Mouse (Mus musculus) limb, embryonic 14.5 days (tissue): ENCODE measurements around the gene Ick. TPM values are rescaled to one million over a fixed set of nuclear protein-coding genes. Genes with fewer than 3 reads are reported as not detected.

Experiments used
- ATAC-seq: fragments of 200-750 bp; cut with Nextera tagmentation; 2 replicates; pipeline ENCODE4 v1.8.0; 2017; ENCODE audit warnings: low read depth, moderate number of reproducible peaks, moderate TSS enrichment; ENCODE audit not compliant: low FRiP score
- DNase-seq: peaks from one replicate; pipeline ENCODE4 v3.0.0-alpha.2; 2015; ENCODE audit warnings: low spot score
- H3K27ac ChIP-seq: fragments of 300-500 bp; sonication (generic); replicated peaks from 2 replicates; pipeline ENCODE4 v1.5.1; 2014; ENCODE audit warnings: low read depth, mild to moderate bottlenecking, low read length, moderate library complexity, mixed read lengths
- H3K27me3 ChIP-seq: fragments of 300-500 bp; sonication (generic); 2 replicates; pipeline ENCODE4 v1.6.1; 2014; ENCODE audit warnings: low read length, mixed read lengths; ENCODE audit not compliant: control insufficient read depth, insufficient read depth
- H3K36me3 ChIP-seq: fragments of 300-500 bp; sonication (generic); 2 replicates; pipeline ENCODE4 v1.6.1; 2014; ENCODE audit warnings: mild to moderate bottlenecking, low read length, moderate library complexity, mixed read lengths; ENCODE audit not compliant: control insufficient read depth, insufficient read depth
- H3K4me1 ChIP-seq: fragments of 300-500 bp; sonication (generic); 2 replicates; pipeline ENCODE4 v1.6.1; 2014; ENCODE audit warnings: antibody characterized with exemption, low read length, mixed read lengths; ENCODE audit not compliant: control insufficient read depth, insufficient read depth
- H3K4me2 ChIP-seq: fragments of 300-500 bp; sonication (generic); replicated peaks from 2 replicates; pipeline ENCODE4 v1.6.1; 2014; ENCODE audit warnings: low read depth, mild to moderate bottlenecking, low read length, moderate library complexity; ENCODE audit not compliant: severe bottlenecking
- H3K4me3 ChIP-seq: fragments of 300-500 bp; sonication (generic); replicated peaks from 2 replicates; pipeline ENCODE4 v1.5.1; 2014; ENCODE audit warnings: low read length
- H3K9ac ChIP-seq: fragments of 300-500 bp; sonication (generic); 2 replicates; pipeline ENCODE4 v1.6.1; 2014; ENCODE audit warnings: mild to moderate bottlenecking, low read depth, low read length, moderate library complexity; ENCODE audit not compliant: severe bottlenecking
- H3K9me3 ChIP-seq: fragments of 300-500 bp; sonication (generic); 2 replicates; pipeline ENCODE4 v1.6.1; 2016; ENCODE audit warnings: low read length; ENCODE audit not compliant: control insufficient read depth
- POLR2A ChIP-seq: fragments of 200-500 bp; IDR thresholded peaks from 2 replicates; pipeline ENCODE4 v1.8.0; 2012; ENCODE audit warnings: inconsistent platforms, mild to moderate bottlenecking, moderate library complexity, borderline replicate concordance; ENCODE audit not compliant: insufficient read depth, insufficient read length; ENCODE audit errors: extremely low read depth
- WGBS: fragments of 180-500 bp; shearing (Covaris S2); extraction: QIAGEN DNeasy Blood & Tissue Kit; methylation state at CpG from one replicate; pipeline ENCODE4 v1.1.7; 2014; 5-methylcytosine and 5-hydroxymethylcytosine counted together
- polyA plus RNA-seq, 2 experiments: library from polyadenylated mRNA; depleted of rRNA in 1 of 2; stranded (reverse) in 1 of 2; unstranded in 1 of 2; fragments of >200 nt; fragmentation: Nextera tagmentation in 1 of 2; extraction: Ambion mirVana in 1 of 2; gene quantifications; 2 replicates each; pipeline versions ENCODE4 v1.2.1 to v1.2.3; 2012 to 2014

The Ick gene
- polyA plus RNA-seq, 2 experiments, result 25.4 to 31.0 TPM

DNA sequence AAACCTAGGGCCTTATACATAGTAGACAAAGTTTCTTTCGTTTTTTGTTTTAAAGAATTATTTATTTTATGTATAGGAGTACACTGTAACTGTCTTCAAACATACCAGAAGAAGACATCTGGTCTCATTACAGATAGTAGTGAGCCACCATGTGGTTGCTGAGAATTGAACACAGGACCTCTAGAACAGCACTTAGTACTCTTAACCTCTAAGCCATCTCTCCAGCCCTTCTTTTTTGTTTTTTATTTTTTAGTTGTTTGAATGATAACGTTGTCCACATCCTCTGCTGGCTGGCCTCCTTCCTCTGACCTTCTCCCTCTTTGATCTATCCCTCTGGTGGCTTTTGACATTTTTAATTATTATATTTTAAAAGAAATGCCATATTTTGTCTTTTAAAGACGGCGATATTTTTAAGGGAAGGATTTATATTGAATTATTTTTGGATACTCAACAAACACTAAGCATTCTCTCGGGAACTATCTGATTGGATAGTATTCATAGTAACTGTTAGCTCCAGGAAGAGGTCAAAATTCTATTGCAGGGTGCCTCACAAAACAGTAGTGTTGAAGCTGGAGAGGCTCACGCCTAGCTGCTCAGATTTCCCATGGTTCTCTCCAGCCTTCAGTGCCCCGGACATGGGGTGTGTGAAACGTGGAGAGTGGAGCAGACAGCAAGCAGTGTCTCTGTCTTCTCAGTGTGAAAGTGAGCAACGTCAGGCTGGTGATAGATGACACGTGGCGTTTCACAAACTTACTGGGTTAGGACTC, 45.4 kb downstream of the Ick start:
- no peak overlapping the region for H3K4me2 ChIP-seq
- H3K4me1 ChIP-seq, result no peaks in the 10 kb centered on the region
- no peak overlapping the region for H3K4me3 ChIP-seq
- no peaks in the 10 kb centered on the region for H3K27me3 ChIP-seq
- DNase-seq (no peak), ATAC-seq (no peak)
- WGBS, result 84% methylated on average over 11 of the region's 11 CpGs
- no peaks in the 10 kb centered on the region for H3K9me3 ChIP-seq
- H3K27ac ChIP-seq, result no peak overlapping the region
- no peak for TF ChIP-seq POLR2A
- no peak overlapping the region for H3K9ac ChIP-seq
- peaks cover 68% of the 10 kb centered on the region for H3K36me3 ChIP-seq

DNA sequence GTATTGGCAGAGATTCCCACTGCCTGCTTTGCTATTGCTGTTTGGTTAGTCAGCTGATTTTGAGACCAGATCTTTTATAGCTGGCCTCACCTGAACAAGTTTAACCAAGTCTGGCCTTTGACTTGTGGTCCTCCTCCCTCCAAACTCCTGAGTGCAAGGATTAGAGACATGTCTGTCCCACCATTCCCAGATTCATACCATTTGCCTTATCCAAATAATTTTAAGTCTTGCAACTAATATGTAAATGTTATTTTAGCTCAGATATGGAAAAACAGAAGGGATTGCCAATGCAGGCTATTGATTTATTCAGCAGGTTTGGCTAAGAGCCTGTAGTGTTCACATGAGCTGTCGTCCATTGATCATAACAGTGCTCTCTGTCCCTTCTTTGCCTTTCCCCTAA, 48.2 kb downstream of the Ick start:
- Histone ChIP-seq H3K36me3 (peaks cover 79% of the 10 kb centered on the region), H3K4me2 (no peak overlapping the region), H3K27me3 (no peaks in the 10 kb centered on the region), H3K9me3 (no peaks in the 10 kb centered on the region), H3K4me3 (no peak overlapping the region), H3K4me1 (no peaks in the 10 kb centered on the region), H3K27ac (no peak overlapping the region), H3K9ac (no peak overlapping the region)
- DNase-seq (no peak), ATAC-seq (no peak)
- WGBS, result 100% methylated on average over 1 of the region's 1 CpGs
- no peak for TF ChIP-seq POLR2A

DNA sequence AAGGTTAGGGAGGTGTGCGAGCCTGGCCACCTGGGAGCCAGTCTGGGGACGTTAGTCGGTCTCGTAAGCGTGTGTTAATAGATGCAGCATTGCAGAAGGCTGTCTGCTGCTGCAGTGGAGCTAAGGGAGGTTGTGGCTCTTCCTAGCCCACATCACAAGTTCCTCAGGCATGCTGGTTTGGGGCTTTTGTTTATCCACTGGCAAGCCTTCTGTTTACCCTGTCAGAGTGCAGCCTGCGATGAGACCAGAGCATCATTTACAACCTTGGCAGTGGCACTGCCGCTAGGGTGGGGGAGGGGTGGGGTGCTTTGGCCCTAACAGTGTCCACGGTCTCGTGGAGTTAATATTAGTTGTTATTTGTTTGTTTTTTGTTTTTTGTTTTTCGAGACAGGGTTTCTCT, 54.3 kb downstream of the Ick start:
- 66% methylated on average over 10 of the region's 10 CpGs for WGBS
- TF ChIP-seq POLR2A, result no peak
- Histone ChIP-seq H3K9me3 (no peaks in the 10 kb centered on the region), H3K27ac (no peak overlapping the region), H3K4me2 (no peak overlapping the region), H3K36me3 (peaks cover 84% of the 10 kb centered on the region), H3K4me3 (no peak overlapping the region), H3K9ac (no peak overlapping the region), H3K4me1 (no peaks in the 10 kb centered on the region), H3K27me3 (no peaks in the 10 kb centered on the region)
- ATAC-seq (no peak), DNase-seq (no peak)

DNA sequence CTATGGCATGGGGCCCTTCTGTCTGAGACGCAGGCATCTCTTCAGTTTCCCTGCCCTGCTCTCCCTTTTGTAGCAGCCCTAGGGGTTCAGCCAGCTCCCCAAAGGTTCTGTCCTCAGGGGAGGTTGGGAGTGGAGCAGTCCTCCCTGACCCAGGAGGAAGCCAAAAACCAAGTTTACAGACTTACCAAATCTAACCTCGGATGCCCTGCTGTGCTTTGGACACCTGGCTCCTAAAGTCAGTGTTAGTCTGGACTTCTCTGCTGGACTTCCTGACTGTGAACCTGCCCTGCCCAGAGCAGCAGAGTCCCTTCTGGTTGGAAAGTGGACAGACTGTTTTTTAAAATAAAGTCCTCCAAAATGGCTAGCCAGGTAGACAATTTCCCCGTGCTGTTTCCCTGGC, 55.7 kb downstream of the Ick start:
- Histone ChIP-seq H3K36me3 (peaks cover 82% of the 10 kb centered on the region), H3K9me3 (no peaks in the 10 kb centered on the region), H3K4me1 (no peaks in the 10 kb centered on the region), H3K9ac (no peak overlapping the region), H3K27ac (no peak overlapping the region), H3K27me3 (no peaks in the 10 kb centered on the region), H3K4me2 (no peak overlapping the region), H3K4me3 (no peak overlapping the region)
- DNase-seq (no peak), ATAC-seq (no peak)
- WGBS, result 91% methylated on average over 3 of the region's 3 CpGs
- TF ChIP-seq POLR2A, result no peak

DNA sequence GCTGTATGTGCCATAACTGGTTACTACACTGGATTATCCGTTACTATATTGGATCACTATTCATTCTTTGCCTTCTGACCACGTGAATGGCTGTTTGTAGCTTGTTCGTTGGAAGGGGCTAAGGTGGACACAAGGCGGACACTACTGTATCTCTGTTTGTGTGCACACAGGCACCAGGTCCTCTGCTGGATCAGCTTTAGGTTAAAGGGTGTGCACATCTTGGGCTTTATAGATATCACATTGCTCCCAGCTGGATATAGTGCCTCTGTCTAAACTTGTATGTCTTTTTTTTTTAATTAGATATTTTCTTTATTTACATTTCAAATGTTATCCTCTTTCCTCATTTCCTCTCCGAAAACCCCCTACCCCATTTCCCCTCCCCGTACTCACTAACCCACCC, 56.5 kb downstream of the Ick start:
- H3K27me3 ChIP-seq, result no peaks in the 10 kb centered on the region
- H3K4me2 ChIP-seq, result no peak overlapping the region
- no peak overlapping the region for H3K4me3 ChIP-seq
- no peaks in the 10 kb centered on the region for H3K9me3 ChIP-seq
- 91% methylated on average over 6 of the region's 6 CpGs for WGBS
- TF ChIP-seq POLR2A, result no peak
- H3K36me3 ChIP-seq, result peaks cover 74% of the 10 kb centered on the region
- H3K27ac ChIP-seq, result no peak overlapping the region
- ATAC-seq (no peak), DNase-seq (no peak)
- no peak overlapping the region for H3K9ac ChIP-seq
- H3K4me1 ChIP-seq, result no peaks in the 10 kb centered on the region
